Mouse (Mus musculus) kidney, embryonic 14.5 days (tissue): ENCODE measurements around the gene Il11. TPM values are rescaled to one million over a fixed set of nuclear protein-coding genes. Genes with fewer than 3 reads are reported as not detected.
"Not testable (repeated sequence)": the region's sequence is repeated elsewhere in the genome, so short reads cannot be mapped to it uniquely, and the experiment has no call there.

Experiments
- ATAC-seq: fragments of 200-750 bp; cut with Nextera tagmentation; 2 replicates; pipeline ENCODE4 v1.8.0; 2017; ENCODE audit warnings: moderate number of reproducible peaks, mild to moderate bottlenecking, moderate TSS enrichment, moderate library complexity; ENCODE audit not compliant: low FRiP score, low TSS enrichment
- H3K27ac ChIP-seq: fragments of 300-500 bp; sonication (generic); 2 replicates; pipeline ENCODE4 v1.5.1; 2014; ENCODE audit warnings: low read depth, mild to moderate bottlenecking, low read length, moderate library complexity, mixed read lengths
- H3K27me3 ChIP-seq: fragments of 300-500 bp; sonication (generic); 2 replicates; pipeline ENCODE4 v1.6.1; 2014; ENCODE audit warnings: mild to moderate bottlenecking, low read length; ENCODE audit not compliant: control insufficient read depth, insufficient read depth
- H3K36me3 ChIP-seq: fragments of 300-500 bp; sonication (generic); 2 replicates; pipeline ENCODE4 v1.6.1; 2014; ENCODE audit warnings: low read length, mixed read lengths; ENCODE audit not compliant: control insufficient read depth, insufficient read depth
- H3K4me1 ChIP-seq: fragments of 300-500 bp; sonication (generic); 2 replicates; pipeline ENCODE4 v1.6.1; 2014; ENCODE audit warnings: low read length, mixed read lengths; ENCODE audit not compliant: control insufficient read depth, insufficient read depth
- H3K4me2 ChIP-seq: fragments of 300-500 bp; sonication (generic); replicated peaks from 2 replicates; pipeline ENCODE4 v1.6.1; 2014; ENCODE audit warnings: low read depth, mild to moderate bottlenecking, low read length
- H3K4me3 ChIP-seq: fragments of 300-500 bp; sonication (generic); 2 replicates; pipeline ENCODE4 v1.5.1; 2014; ENCODE audit warnings: mild to moderate bottlenecking, low read length
- H3K9ac ChIP-seq: fragments of 300-500 bp; sonication (generic); 2 replicates; pipeline ENCODE4 v1.6.1; 2014; ENCODE audit warnings: low read depth, mild to moderate bottlenecking, low read length, moderate library complexity
- H3K9me3 ChIP-seq: fragments of 300-500 bp; sonication (generic); 2 replicates; pipeline ENCODE4 v1.6.1; 2016; ENCODE audit warnings: low read length; ENCODE audit not compliant: control insufficient read depth
- WGBS: fragments of 180-500 bp; shearing (Covaris S2); extraction: QIAGEN DNeasy Blood & Tissue Kit; methylation state at CpG from one replicate; pipeline ENCODE4 v1.1.7; 2014; 5-methylcytosine and 5-hydroxymethylcytosine counted together
- polyA plus RNA-seq: library from polyadenylated mRNA; unstranded; fragments of >200 nt; fragmentation: Nextera tagmentation; extraction: Ambion mirVana; gene quantifications from 2 replicates; pipeline ENCODE4 v1.2.1, GENCODE M21; 2014

Il11 gene
- polyA plus RNA-seq, 1 experiment from 2014 or later, result not detected

- WGBS, result 1% methylated on average over 31 of the region's 31 CpGs
- not testable (repeated sequence) for ATAC-seq, H3K27me3 ChIP-seq, H3K9me3 ChIP-seq
- H3K4me1 ChIP-seq, result peaks cover 13% of the 10 kb centered on the region; the same call in 1 of the 2 replicates
- H3K4me2 ChIP-seq, result peak overlapping the region; percentile 90
- peak overlapping the region; percentile 94 for H3K27ac ChIP-seq
- H3K4me3 ChIP-seq, result peak overlapping the region; percentile 93
- peak overlapping the region; percentile 97 for H3K9ac ChIP-seq
- H3K36me3 ChIP-seq, result peaks cover 37% of the 10 kb centered on the region
Observed at GRCm38 (mm10) chr7:4793248-4793647, 10.6 kb upstream of the Il11 start.

- ATAC-seq, result peak; percentile 91
- Histone ChIP-seq H3K4me2 (peak within 1 kb of the TSS; percentile 90), H3K27ac (peak within 1 kb of the TSS; percentile 94), H3K9me3 (no peaks in the 10 kb centered on the region), H3K4me3 (peak within 1 kb of the TSS; percentile 93), H3K9ac (peak within 1 kb of the TSS; percentile 97), H3K36me3 (peaks cover 37% of the 10 kb centered on the region), H3K27me3 (no peaks in the 10 kb centered on the region), H3K4me1 (peaks cover 13% of the 10 kb centered on the region; the same call in 1 of the 2 replicates)
- 2% methylated on average over 54 of the region's 54 CpGs for WGBS
Observed at GRCm38 (mm10) chr7:4792278-4793212, 9.9 kb upstream of the Il11 start, which contains the start of gene Rpl28. TSS of gene Rpl28 (plus strand) at chr7:4792874.

- ATAC-seq, result peak; percentile 7; the same call in 1 of the 2 replicates
- 12% methylated on average over 22 of the region's 40 CpGs for WGBS
Observed at GRCm38 (mm10) chr7:4789436-4789935, 6.8 kb upstream of the Il11 start, which contains the start of gene Tmem238. TSS of gene Tmem238 (minus strand) at chr7:4789656.

GRCm38 (mm10) chr7:4788499-4789435 is 6.1 kb upstream of the Il11 start:
- peak overlapping the region; percentile 60 for H3K4me3 ChIP-seq
- peak; percentile 41 for ATAC-seq
- H3K9me3 ChIP-seq, result no peaks in the 10 kb centered on the region
- H3K36me3 ChIP-seq, result peaks cover 2% of the 10 kb centered on the region; the same call in 1 of the 2 replicates
- H3K27me3 ChIP-seq, result no peaks in the 10 kb centered on the region
- H3K4me1 ChIP-seq, result peaks cover 5% of the 10 kb centered on the region; the same call in 1 of the 2 replicates
- WGBS, result 2% methylated on average over 64 of the region's 64 CpGs
- peak overlapping the region; percentile 88 for H3K27ac ChIP-seq
- H3K9ac ChIP-seq, result peak overlapping the region; percentile 71
- peak overlapping the region; percentile 92 for H3K4me2 ChIP-seq

More at GRCm38 (mm10) chr7:4789436-4789935, 6.8 kb upstream of the Il11 start, which contains the start of gene Tmem238:
- no peaks in the 10 kb centered on the region for H3K27me3 ChIP-seq
- peak within 1 kb of the TSS; percentile 88 for H3K27ac ChIP-seq
- peaks cover 11% of the 10 kb centered on the region; the same call in 1 of the 2 replicates for H3K4me1 ChIP-seq
- H3K4me3 ChIP-seq, result peak within 1 kb of the TSS; percentile 60
- H3K9ac ChIP-seq, result peak within 1 kb of the TSS; percentile 71
- H3K9me3 ChIP-seq, result no peaks in the 10 kb centered on the region
- H3K36me3 ChIP-seq, result peaks cover 10% of the 10 kb centered on the region
- H3K4me2 ChIP-seq, result peak within 1 kb of the TSS; percentile 92

GRCm38 (mm10) chr7:4783667-4784268 is 1.1 kb upstream of the Il11 start:
- H3K4me3 ChIP-seq, result no peak overlapping the region
- H3K36me3 ChIP-seq, result no peaks in the 10 kb centered on the region
- ATAC-seq, result no peak
- 76% methylated on average over 14 of the region's 14 CpGs for WGBS
- no peak overlapping the region for H3K9ac ChIP-seq
- no peak overlapping the region for H3K27ac ChIP-seq
- H3K27me3 ChIP-seq, result peaks cover 3% of the 10 kb centered on the region; the same call in 1 of the 2 replicates
- no peak overlapping the region for H3K4me2 ChIP-seq
- H3K9me3 ChIP-seq, result no peaks in the 10 kb centered on the region
- peaks cover 8% of the 10 kb centered on the region; the same call in 1 of the 2 replicates for H3K4me1 ChIP-seq

GRCm38 (mm10) chr7:4782130-4782529 is 529 bp downstream of the Il11 start:
- Histone ChIP-seq H3K27me3 (peaks cover 17% of the 10 kb centered on the region), H3K4me1 (peaks cover 17% of the 10 kb centered on the region; the same call in 1 of the 2 replicates), H3K27ac (no peak overlapping the region), H3K4me3 (no peak overlapping the region), H3K9ac (no peak overlapping the region), H3K4me2 (no peak overlapping the region), H3K9me3 (no peaks in the 10 kb centered on the region), H3K36me3 (no peaks in the 10 kb centered on the region)
- no peak for ATAC-seq
- WGBS, result 37% methylated on average over 3 of the region's 3 CpGs

- Histone ChIP-seq H3K4me2 (no peak overlapping the region), H3K27me3 (peaks cover 34% of the 10 kb centered on the region), H3K9ac (no peak overlapping the region), H3K27ac (no peak overlapping the region), H3K4me1 (peaks cover 23% of the 10 kb centered on the region; the same call in 1 of the 2 replicates), H3K9me3 (no peaks in the 10 kb centered on the region), H3K36me3 (no peaks in the 10 kb centered on the region), H3K4me3 (no peak overlapping the region)
- ATAC-seq, result no peak
- WGBS, result 29% methylated on average over 5 of the region's 5 CpGs
Observed at GRCm38 (mm10) chr7:4779921-4780320, 2.7 kb downstream of the Il11 start.
